Mouse (Mus musculus) heart, embryonic 11.5 days (tissue): ENCODE measurements around the gene Fam169b. TPM values are rescaled to one million over a fixed set of nuclear protein-coding genes. Genes with fewer than 3 reads are reported as not detected.

Experiments
- ATAC-seq: fragments of 200-750 bp; cut with Nextera tagmentation; replicated peaks from 2 replicates; pipeline ENCODE4 v1.8.0; 2017; ENCODE audit warnings: moderate library complexity; ENCODE audit not compliant: insufficient number of reproducible peaks, low FRiP score, low TSS enrichment
- H3K27ac ChIP-seq: fragments of 300-500 bp; sonication (generic); 2 replicates; pipeline ENCODE4 v1.5.1; 2014; ENCODE audit warnings: mild to moderate bottlenecking, low read depth, low read length
- H3K27me3 ChIP-seq: fragments of 300-500 bp; sonication (generic); 2 replicates; pipeline ENCODE4 v1.6.1; 2014; ENCODE audit warnings: mild to moderate bottlenecking, low read length, mixed read lengths; ENCODE audit not compliant: control insufficient read depth, insufficient read depth
- H3K36me3 ChIP-seq: fragments of 300-500 bp; sonication (generic); 2 replicates; pipeline ENCODE4 v1.6.1; 2014; ENCODE audit warnings: mild to moderate bottlenecking, low read length, moderate library complexity, mixed read lengths; ENCODE audit not compliant: control insufficient read depth, insufficient read depth
- H3K4me1 ChIP-seq: fragments of 300-500 bp; sonication (generic); 2 replicates; pipeline ENCODE4 v1.6.1; 2014; ENCODE audit warnings: low read length; ENCODE audit not compliant: control insufficient read depth, insufficient read depth
- H3K4me2 ChIP-seq: fragments of 300-500 bp; sonication (generic); 2 replicates; pipeline ENCODE4 v1.6.1; 2014; ENCODE audit warnings: mild to moderate bottlenecking, moderate library complexity
- H3K4me3 ChIP-seq: fragments of 300-500 bp; sonication (generic); 2 replicates; pipeline ENCODE4 v1.5.1; 2014; ENCODE audit warnings: low read depth, low read length
- H3K9ac ChIP-seq: fragments of 300-500 bp; sonication (generic); 2 replicates; pipeline ENCODE4 v1.6.1; 2014; ENCODE audit warnings: mild to moderate bottlenecking, low read depth, low read length, moderate library complexity
- H3K9me3 ChIP-seq: fragments of 300-500 bp; sonication (generic); replicated peaks from 2 replicates; pipeline ENCODE4 v1.6.1; 2016; ENCODE audit warnings: low read length; ENCODE audit not compliant: control insufficient read depth
- WGBS: fragments of 180-500 bp; shearing (Covaris S2); extraction: QIAGEN DNeasy Blood & Tissue Kit; methylation state at CpG from one replicate; pipeline ENCODE4 v1.1.7; 2014; ENCODE audit not compliant: insufficient replicate concordance; 5-methylcytosine and 5-hydroxymethylcytosine counted together
- polyA plus RNA-seq: library from polyadenylated mRNA; unstranded; fragments of >200 nt; fragmentation: Nextera tagmentation; extraction: Ambion mirVana; gene quantifications from 2 replicates; pipeline ENCODE4 v1.2.1, GENCODE M21; 2014

Fam169b gene
- polyA plus RNA-seq = 0.14 and 0.15 TPM in 2 replicates

GRCm38 (mm10) chr7:68273515-68273914 lies at the start of gene Fam169b:
Gene Fam169b, plus strand, starts transcription at chr7:68273839.
- ATAC-seq = no peak
- peaks cover 10% of the 10 kb centered on the region; the same call in 1 of the 2 replicates for H3K27me3 ChIP-seq
- no peaks in the 10 kb centered on the region for H3K36me3 ChIP-seq
- H3K9me3 ChIP-seq = no peaks in the 10 kb centered on the region
- peaks cover 3% of the 10 kb centered on the region; the same call in 1 of the 2 replicates for H3K4me1 ChIP-seq
- no peak within 1 kb of the TSS for H3K27ac ChIP-seq
- H3K4me3 ChIP-seq = no peak within 1 kb of the TSS
- H3K9ac ChIP-seq = no peak within 1 kb of the TSS
- no peak within 1 kb of the TSS for H3K4me2 ChIP-seq

DNA sequence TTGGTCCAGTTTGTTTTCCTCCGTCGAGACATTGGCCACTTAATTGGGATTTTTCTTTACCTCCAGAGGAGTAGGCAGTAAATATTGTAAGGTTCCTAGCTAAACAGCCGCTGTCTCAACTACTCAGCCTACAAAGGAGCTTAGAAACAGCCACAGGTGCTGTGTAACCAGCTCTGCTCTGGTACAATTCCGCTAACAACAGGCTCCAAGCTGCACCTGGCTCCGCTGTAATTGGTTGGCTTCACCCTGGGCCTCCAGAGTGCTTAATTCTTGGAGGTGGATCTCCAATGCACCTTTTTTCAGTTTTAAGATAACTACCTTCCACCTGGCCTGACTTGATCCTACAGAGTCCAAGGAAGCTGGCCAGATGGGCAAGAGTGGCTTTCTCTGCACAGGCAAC lies 49.6 kb upstream of the Fam169b start:
- H3K36me3 ChIP-seq = peaks cover 23% of the 10 kb centered on the region
- WGBS = 90% methylated on average over 5 of the region's 5 CpGs

GRCm38 (mm10) chr7:68225427-68226054 lies 48.1 kb upstream of the Fam169b start:
- no peaks in the 10 kb centered on the region for H3K9me3 ChIP-seq
- no peak overlapping the region for H3K4me2 ChIP-seq
- H3K4me1 ChIP-seq = peaks cover 7% of the 10 kb centered on the region
- no peak overlapping the region for H3K9ac ChIP-seq
- ATAC-seq = no peak
- H3K36me3 ChIP-seq = peaks cover 13% of the 10 kb centered on the region
- no peaks in the 10 kb centered on the region for H3K27me3 ChIP-seq
- no peak overlapping the region for H3K27ac ChIP-seq
- WGBS = 84% methylated on average over 9 of the region's 9 CpGs
- H3K4me3 ChIP-seq = no peak overlapping the region

More for the DNA sequence above, 49.6 kb upstream of the Fam169b start:
- no peak overlapping the region for H3K27ac ChIP-seq
- no peak for ATAC-seq
- no peak overlapping the region for H3K4me3 ChIP-seq
- H3K4me2 ChIP-seq = no peak overlapping the region
- no peaks in the 10 kb centered on the region for H3K9me3 ChIP-seq
- no peak overlapping the region for H3K9ac ChIP-seq
- H3K4me1 ChIP-seq = peaks cover 7% of the 10 kb centered on the region
- no peaks in the 10 kb centered on the region for H3K27me3 ChIP-seq

DNA sequence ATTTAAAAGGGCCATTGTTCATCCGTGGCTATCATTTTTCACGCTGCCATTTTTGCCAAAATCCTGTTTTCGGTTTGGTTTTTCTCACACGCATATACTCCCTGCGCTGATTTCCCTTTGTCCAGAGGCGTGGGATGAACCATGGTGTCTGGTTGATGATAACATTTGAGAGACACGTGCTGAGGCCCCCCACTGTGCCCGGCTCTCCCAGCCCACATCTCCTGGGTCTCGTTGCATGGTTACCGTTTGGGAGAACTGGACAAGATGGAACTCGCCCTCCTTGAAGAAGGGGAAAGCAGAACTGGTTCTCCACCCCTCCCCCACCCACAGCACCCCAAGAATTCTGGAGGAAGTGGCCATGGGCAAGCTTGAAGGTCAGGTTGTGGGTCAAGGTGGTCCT lies 46.6 kb upstream of the Fam169b start:
- 78% methylated on average over 11 of the region's 11 CpGs for WGBS
- H3K36me3 ChIP-seq = peaks cover 13% of the 10 kb centered on the region; the same call in 1 of the 2 replicates

DNA sequence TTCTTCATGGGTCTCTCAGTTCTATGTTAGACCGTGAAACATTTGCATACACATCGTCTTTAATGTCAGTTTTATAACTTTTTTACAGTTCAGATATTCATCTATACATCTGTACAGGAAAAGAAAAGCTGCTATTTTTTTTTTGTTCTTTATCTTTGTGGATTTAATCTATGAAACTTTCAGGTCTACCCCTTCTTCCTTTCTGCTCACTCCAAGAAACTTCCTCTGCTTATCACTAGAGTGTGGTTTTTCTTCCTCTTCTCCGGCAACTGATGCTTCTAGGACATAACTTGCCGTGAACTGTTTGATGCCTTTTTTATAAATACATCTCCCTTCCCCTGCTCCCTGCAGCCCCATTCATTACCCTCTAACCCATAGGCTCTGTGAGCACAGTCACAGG lies 46.0 kb upstream of the Fam169b start:
- H3K27ac ChIP-seq = no peak overlapping the region
- no peak overlapping the region for H3K9ac ChIP-seq
- H3K4me2 ChIP-seq = no peak overlapping the region
- WGBS = 71% methylated on average over 4 of the region's 4 CpGs
- ATAC-seq = no peak
- H3K27me3 ChIP-seq = no peaks in the 10 kb centered on the region
- no peaks in the 10 kb centered on the region for H3K9me3 ChIP-seq
- no peak overlapping the region for H3K4me3 ChIP-seq
- peaks cover 11% of the 10 kb centered on the region; the same call in 1 of the 2 replicates for H3K36me3 ChIP-seq
- H3K4me1 ChIP-seq = peaks cover 8% of the 10 kb centered on the region

More for the DNA sequence above, 46.6 kb upstream of the Fam169b start:
- no peak overlapping the region for H3K4me3 ChIP-seq
- H3K9ac ChIP-seq = no peak overlapping the region
- no peaks in the 10 kb centered on the region for H3K9me3 ChIP-seq
- H3K27me3 ChIP-seq = no peaks in the 10 kb centered on the region
- peaks cover 7% of the 10 kb centered on the region for H3K4me1 ChIP-seq
- ATAC-seq = no peak
- no peak overlapping the region for H3K4me2 ChIP-seq
- H3K27ac ChIP-seq = no peak overlapping the region

DNA sequence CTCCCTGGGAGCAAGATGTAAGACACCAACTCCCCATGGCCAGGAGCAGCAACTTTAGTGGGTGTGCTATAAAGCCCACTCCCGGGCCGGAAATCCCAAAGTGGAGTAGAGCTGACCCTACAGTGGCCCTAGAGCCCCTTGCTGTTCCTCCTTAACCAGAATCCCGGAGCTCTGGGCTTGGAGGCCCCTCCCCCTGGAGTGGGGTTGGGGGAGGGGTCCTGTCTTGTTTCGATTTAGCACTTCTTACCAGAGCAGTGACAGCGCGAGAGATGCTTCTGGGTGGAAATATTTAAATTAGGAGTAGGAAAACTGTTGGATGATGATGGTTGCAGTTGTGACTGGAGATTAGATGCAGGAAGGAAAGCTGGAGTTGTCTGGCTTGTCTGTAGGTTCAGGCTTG lies 45.1 kb upstream of the Fam169b start:
- peaks cover 10% of the 10 kb centered on the region for H3K4me1 ChIP-seq
- no peak for ATAC-seq
- H3K9me3 ChIP-seq = no peaks in the 10 kb centered on the region
- 36% methylated on average over 6 of the region's 6 CpGs for WGBS
- no peak overlapping the region for H3K27ac ChIP-seq
- H3K9ac ChIP-seq = no peak overlapping the region
- peaks cover 11% of the 10 kb centered on the region; the same call in 1 of the 2 replicates for H3K36me3 ChIP-seq
- H3K4me3 ChIP-seq = no peak overlapping the region
- H3K4me2 ChIP-seq = no peak overlapping the region
- no peaks in the 10 kb centered on the region for H3K27me3 ChIP-seq

GRCm38 (mm10) chr7:68230831-68231230 lies 42.8 kb upstream of the Fam169b start:
- no peak for ATAC-seq
- no peaks in the 10 kb centered on the region for H3K9me3 ChIP-seq
- peaks cover 15% of the 10 kb centered on the region for H3K4me1 ChIP-seq
- no peaks in the 10 kb centered on the region for H3K27me3 ChIP-seq
- no peak overlapping the region for H3K27ac ChIP-seq
- peaks cover 8% of the 10 kb centered on the region; the same call in 1 of the 2 replicates for H3K36me3 ChIP-seq
- H3K9ac ChIP-seq = no peak overlapping the region
- no peak overlapping the region for H3K4me3 ChIP-seq
- WGBS = 87% methylated on average over 9 of the region's 9 CpGs
- no peak overlapping the region for H3K4me2 ChIP-seq

DNA sequence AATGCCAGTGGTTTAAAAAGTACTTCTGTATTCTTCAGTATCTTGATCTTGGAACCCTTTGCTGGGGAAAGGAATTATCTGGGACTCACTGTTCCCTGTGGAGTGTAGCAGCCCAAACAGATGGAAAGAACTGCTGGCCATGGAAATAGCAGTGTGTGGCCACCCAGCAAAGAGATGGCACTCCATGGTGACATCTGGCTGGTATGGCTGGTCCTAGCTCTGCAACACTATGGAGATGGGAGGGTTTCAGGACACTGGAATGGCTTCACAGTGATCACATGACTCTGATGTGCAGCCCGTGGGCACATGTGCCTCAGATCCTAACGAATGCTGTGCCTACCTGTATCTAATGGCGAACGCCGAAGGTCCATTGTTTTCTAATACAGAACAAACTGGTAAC lies 41.1 kb upstream of the Fam169b start:
- peaks cover 15% of the 10 kb centered on the region for H3K4me1 ChIP-seq
- H3K4me3 ChIP-seq = no peak overlapping the region
- no peaks in the 10 kb centered on the region for H3K27me3 ChIP-seq
- no peaks in the 10 kb centered on the region for H3K9me3 ChIP-seq
- ATAC-seq = no peak
- H3K36me3 ChIP-seq = no peaks in the 10 kb centered on the region
- no peak overlapping the region for H3K9ac ChIP-seq
- no peak overlapping the region for H3K27ac ChIP-seq
- 83% methylated on average over 5 of the region's 5 CpGs for WGBS
- no peak overlapping the region for H3K4me2 ChIP-seq

GRCm38 (mm10) chr7:68233619-68234223 lies 39.9 kb upstream of the Fam169b start:
- peak overlapping the region; percentile 42 for H3K4me2 ChIP-seq
- peaks cover 8% of the 10 kb centered on the region for H3K4me1 ChIP-seq
- H3K36me3 ChIP-seq = no peaks in the 10 kb centered on the region
- H3K9ac ChIP-seq = no peak overlapping the region
- no peaks in the 10 kb centered on the region for H3K9me3 ChIP-seq
- no peak overlapping the region for H3K27ac ChIP-seq
- no peak overlapping the region for H3K4me3 ChIP-seq
- no peaks in the 10 kb centered on the region for H3K27me3 ChIP-seq
- WGBS = 23% methylated on average over 13 of the region's 13 CpGs
- ATAC-seq = peak; percentile 49; the same call in 1 of the 2 replicates
